Mouse (Mus musculus) myocyte (in vitro differentiated cells): ENCODE measurements around the gene Cdt1.

ENCODE experiments used
- MAX ChIP-seq: IDR thresholded peaks from one replicate; pipeline ENCODE4 v1.6.1; 2011; ENCODE audit warnings: low read depth, mild to moderate bottlenecking, control low read depth
- POLR2A ChIP-seq: IDR thresholded peaks from one replicate; pipeline ENCODE4 v1.6.1; 2011; ENCODE audit warnings: low read depth, mild to moderate bottlenecking, control low read depth, moderate library complexity; ENCODE audit not compliant: insufficient read length
- REST ChIP-seq: IDR thresholded peaks from one replicate; pipeline ENCODE4 v1.6.1; 2011; ENCODE audit warnings: mild to moderate bottlenecking, control low read depth, moderate library complexity; ENCODE audit not compliant: insufficient read depth, insufficient read length
- USF1 ChIP-seq: IDR thresholded peaks from one replicate; pipeline ENCODE4 v1.6.1; 2011; ENCODE audit warnings: low read depth, mild to moderate bottlenecking, control low read depth, moderate library complexity

- no peak for TF ChIP-seq USF1
- TF ChIP-seq REST: no peak
- TF ChIP-seq POLR2A: no peak
- no peak for TF ChIP-seq MAX
Measured at GRCm38 (mm10) chr8:122572751-122573150, 4.9 kb downstream of the Cdt1 start.
